Mouse (Mus musculus) MEL (cell line): ENCODE results near the gene Utf1.

Experiments used
- CHD2 ChIP-seq: IDR thresholded peaks from 2 replicates; pipeline ENCODE4 v1.6.1; 2011; ENCODE audit warnings: low read length, improper control_type of control experiment
- CTCF ChIP-seq, 3 experiments: IDR thresholded peaks in 2 of 3; conservative IDR thresholded peaks in 1 of 3; 2 replicates each; pipeline ENCODE4 v1.5.1; 2011 to 2012; ENCODE audit warnings: low read length in 3 of 3, low read depth in 2 of 3, mild to moderate bottlenecking in 2 of 3, improper control_type of control experiment in 1 of 3, inconsistent platforms in 1 of 3, mixed read lengths in 1 of 3, moderate library complexity in 1 of 3; ENCODE audit not compliant: control insufficient read depth in 1 of 3, insufficient read depth in 1 of 3, poor library complexity in 1 of 3, severe bottlenecking in 1 of 3
- EP300 ChIP-seq, 2 experiments: IDR thresholded peaks; 2 replicates each; pipeline ENCODE4 v1.6.1; 2011; ENCODE audit warnings: improper control_type of control experiment in 2 of 2, low read length in 2 of 2, low read depth in 1 of 2, mild to moderate bottlenecking in 1 of 2
- GATA1 ChIP-seq: IDR thresholded peaks from 2 replicates; pipeline ENCODE4 v1.6.1; 2011; ENCODE audit warnings: low read depth, low read length, improper control_type of control experiment
- HCFC1 ChIP-seq: IDR thresholded peaks from 2 replicates; pipeline ENCODE4 v1.6.1; 2012; ENCODE audit warnings: low read depth, mild to moderate bottlenecking, inconsistent platforms, low read length, improper control_type of control experiment, moderate library complexity
- KAT2A ChIP-seq: conservative IDR thresholded peaks from 2 replicates; pipeline ENCODE4 v1.6.1; 2012; ENCODE audit warnings: low read depth, low read length, improper control_type of control experiment, inconsistent platforms
- MAFK ChIP-seq: IDR thresholded peaks from 2 replicates; pipeline ENCODE4 v1.6.1; 2011; ENCODE audit warnings: low read depth, mild to moderate bottlenecking, low read length, improper control_type of control experiment, borderline replicate concordance
- MAZ ChIP-seq: IDR thresholded peaks from 2 replicates; pipeline ENCODE4 v1.6.1; 2012; ENCODE audit warnings: low read depth, mild to moderate bottlenecking, inconsistent platforms, low read length, improper control_type of control experiment
- MYB ChIP-seq: IDR thresholded peaks from 2 replicates; pipeline ENCODE4 v1.6.1; 2011; ENCODE audit warnings: mild to moderate bottlenecking, low read depth, low read length, improper control_type of control experiment
- POLR2A ChIP-seq, 2 experiments: IDR thresholded peaks; 2 replicates each; pipeline ENCODE4 v1.6.1; 2011 to 2012; ENCODE audit warnings: low read length in 2 of 2, mild to moderate bottlenecking in 2 of 2, control low read depth in 1 of 2, improper control_type of control experiment in 1 of 2, low read depth in 1 of 2, moderate library complexity in 1 of 2; ENCODE audit not compliant: control insufficient read depth in 1 of 2, insufficient read depth in 1 of 2, poor library complexity in 1 of 2
- POLR2AphosphoS2 ChIP-seq: IDR thresholded peaks from 2 replicates; pipeline ENCODE4 v1.6.1; 2011; ENCODE audit warnings: low read length, improper control_type of control experiment
- POLR2AphosphoS5 ChIP-seq: IDR thresholded peaks from 2 replicates; pipeline ENCODE4 v1.6.1; 2012; ENCODE audit warnings: low read depth, borderline replicate concordance, mild to moderate bottlenecking, inconsistent platforms, low read length, moderate library complexity, mixed read lengths
- SMC3 ChIP-seq: IDR thresholded peaks from 2 replicates; pipeline ENCODE4 v1.6.1; 2011; ENCODE audit warnings: low read depth, low read length, improper control_type of control experiment
- ZKSCAN1 ChIP-seq: IDR thresholded peaks from 2 replicates; pipeline ENCODE4 v1.6.1; 2012; ENCODE audit warnings: low read depth, mild to moderate bottlenecking, inconsistent platforms, low read length, improper control_type of control experiment, moderate library complexity

DNA sequence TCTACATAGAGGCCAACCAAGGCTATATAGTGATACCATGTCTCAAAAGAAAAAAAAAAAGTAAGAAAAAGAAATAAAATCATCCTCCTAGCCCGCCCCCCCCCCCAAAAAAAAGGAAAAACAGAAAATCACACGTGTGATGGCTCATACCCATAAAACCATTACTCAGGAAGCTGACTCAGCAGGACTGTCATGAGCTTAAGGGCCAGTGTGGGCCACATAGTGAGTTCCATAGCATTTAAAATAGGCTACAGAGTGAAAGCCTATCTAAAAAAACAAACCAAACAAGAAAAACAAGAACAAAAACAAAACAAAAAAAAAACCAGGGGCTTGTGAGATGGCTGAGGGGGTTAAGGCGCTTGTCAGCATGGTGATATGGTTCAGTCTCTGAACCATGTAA, 37.2 kb downstream of the Utf1 start:
- no peak for TF ChIP-seq MAZ
- no peak for TF ChIP-seq POLR2A (IDR thresholded peaks at IDR 0.05; ENCODE audit: control insufficient read depth in 1 of 2, insufficient read depth in 1 of 2, low read depth in 1 of 2, low read length in 2 of 2, poor library complexity in 1 of 2)
- TF ChIP-seq SMC3: no peak
- TF ChIP-seq MYB: no peak
- no peak for TF ChIP-seq EP300 (IDR thresholded peaks at IDR 0.05; ENCODE audit: low read depth in 1 of 2, low read length in 2 of 2)
- no peak for TF ChIP-seq CTCF (IDR thresholded peaks at IDR 0.05 in 2 of 3, conservative IDR thresholded peaks at IDR 0.05 in 1 of 3; ENCODE audit: control insufficient read depth in 1 of 3, insufficient read depth in 1 of 3, low read depth in 2 of 3, low read length in 3 of 3, poor library complexity in 1 of 3, severe bottlenecking in 1 of 3)
- no peak for TF ChIP-seq ZKSCAN1
- TF ChIP-seq GATA1: no peak
- no peak for TF ChIP-seq CHD2
- peak; percentile 63; the same call in 1 of the 2 replicates for TF ChIP-seq MAFK
- TF ChIP-seq POLR2AphosphoS2: no peak
- TF ChIP-seq POLR2AphosphoS5: no peak
- no peak for TF ChIP-seq KAT2A
- no peak for TF ChIP-seq HCFC1
